Mouse (Mus musculus) thymus, postnatal 25 days (tissue): Measurements from ENCODE around the gene Taf5l.
A peak's percentile ranks its signal among the peaks of the same experiment; 100 is the strongest.
"Not testable (repeated sequence)": the region's sequence is repeated elsewhere in the genome, so short reads cannot be mapped to it uniquely, and the experiment has no call there.

Experiments used
- DNase-seq: peaks from one replicate; pipeline ENCODE4 v3.0.0; 2022

The Taf5l gene

DNA sequence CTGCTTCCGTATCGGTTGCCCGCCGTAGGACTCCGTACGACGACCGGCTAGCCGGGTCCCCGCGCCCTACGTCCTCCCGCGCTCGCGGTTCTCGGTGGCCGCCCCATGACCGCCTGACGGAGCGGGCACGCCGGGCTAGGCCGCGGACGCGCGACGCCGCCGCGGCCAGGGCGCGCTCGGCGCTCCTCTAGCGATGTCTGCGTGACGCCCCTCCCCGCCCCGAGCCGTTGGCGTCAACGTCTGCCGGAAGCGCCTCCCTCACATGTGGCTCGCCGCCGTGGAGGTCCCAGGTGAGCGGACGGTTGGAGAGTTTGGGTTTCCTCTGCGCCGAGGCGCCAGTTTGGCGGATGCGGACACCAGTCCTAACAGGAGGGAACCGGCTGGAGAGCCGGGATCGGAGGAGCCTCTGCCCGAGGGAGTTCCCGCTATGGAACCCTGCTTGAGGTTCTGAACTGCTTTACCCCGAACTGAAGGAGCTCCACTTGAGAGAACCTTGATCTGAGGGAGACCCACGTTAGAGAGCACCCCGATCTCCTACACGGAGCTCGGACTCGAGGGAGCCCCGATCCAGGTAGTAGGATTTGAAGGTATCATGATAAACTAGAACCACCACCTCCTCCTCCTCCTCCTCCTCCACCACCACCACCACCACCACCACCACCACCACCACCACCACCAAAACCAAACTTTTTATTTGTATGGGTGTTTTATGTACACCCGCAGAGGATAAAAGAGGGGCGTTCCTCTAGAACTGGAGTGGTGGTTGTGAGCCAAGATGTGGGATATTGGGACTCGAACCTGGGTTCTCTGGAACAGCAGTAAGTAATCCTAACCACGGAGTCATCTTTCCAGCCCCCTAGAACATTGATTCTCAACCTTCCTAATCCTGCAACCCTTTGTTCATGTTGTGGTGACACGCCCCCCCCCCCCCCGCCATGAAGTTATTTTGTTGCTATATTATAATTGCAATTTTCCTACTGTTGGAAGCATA is at the start of gene Taf5l, which contains the start of gene Urb2:
Gene Taf5l (minus strand): TSS at position 161 of the 991 bp plus-strand sequence.
Gene Urb2 (plus strand): TSS at position 272 of the 991 bp plus-strand sequence.
- DNase-seq, result peak; percentile 97

DNA sequence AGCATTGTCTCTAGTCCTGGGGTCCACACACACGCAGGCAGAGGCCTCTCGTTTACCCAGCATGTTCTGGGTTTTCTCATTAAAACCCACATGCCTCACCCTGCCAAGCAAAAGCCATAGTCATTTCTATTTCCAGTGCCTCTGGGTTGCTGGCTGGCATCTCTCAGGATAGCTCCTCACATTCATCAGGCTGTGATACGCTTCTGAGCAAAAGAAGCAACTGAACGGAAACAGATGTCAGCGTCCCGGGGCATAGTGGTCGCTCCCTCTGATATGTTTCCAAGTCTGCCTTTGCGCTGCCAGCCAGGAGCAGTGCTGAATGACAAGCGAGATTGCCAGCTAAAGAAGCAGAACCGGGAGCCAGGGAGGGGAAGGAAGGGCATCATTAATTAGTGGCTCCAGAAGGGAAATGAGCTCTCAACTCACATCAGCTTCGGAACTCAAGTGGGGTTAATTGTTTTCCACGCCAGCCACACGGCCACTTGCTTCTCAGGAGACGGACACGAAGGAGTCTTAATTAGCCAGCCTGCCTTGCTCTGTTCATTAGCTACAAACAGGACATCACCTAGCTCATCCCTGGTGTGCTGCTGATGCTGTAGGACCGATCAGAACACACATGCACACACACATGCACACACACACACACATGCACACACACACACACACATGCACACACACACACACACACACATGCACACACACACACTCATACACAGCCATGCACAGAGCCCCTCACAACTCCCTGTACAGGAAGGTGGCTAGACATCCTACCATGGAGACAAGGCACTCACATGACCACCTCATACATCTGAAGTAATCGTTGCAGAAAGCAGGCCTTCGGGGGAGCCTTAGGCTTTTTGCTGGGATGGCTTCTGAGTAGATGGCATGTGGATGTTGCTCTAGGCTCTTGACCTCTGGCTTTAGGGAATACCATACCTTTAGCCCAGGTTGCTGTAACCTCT is 49.4 kb upstream of the Taf5l start:
- peak; percentile 52 for DNase-seq

DNA sequence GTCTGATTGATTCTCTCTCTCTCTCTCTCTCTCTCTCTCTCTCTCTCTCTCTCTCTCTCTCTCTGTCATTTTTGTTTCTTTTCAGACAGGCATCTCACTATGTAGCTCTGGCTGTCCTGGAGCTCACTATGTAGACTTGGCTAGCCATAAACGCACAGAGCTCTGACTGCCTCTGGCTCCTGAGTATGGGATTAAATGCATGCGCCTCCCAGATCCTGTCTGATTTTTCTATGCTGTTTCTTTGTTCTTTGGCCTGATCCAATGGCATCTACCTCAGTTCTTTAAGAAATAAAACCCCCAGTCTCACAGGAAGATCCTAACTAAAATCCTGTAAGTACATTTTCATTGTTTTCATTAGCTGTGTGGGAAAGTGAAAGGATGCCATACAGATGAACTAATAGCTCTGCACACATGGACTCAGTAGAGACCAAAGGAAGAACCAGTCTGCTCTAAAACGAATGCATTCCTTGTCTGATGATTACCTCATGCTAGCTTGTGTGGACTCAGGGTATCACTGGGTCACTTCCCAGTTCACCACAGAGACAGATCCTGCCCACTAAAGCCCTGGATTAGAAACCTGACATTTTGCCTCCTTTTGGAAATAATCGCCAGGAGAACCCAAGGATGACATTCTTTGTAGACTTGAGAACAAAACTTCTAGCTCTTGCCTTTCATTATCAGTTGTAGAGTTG is 46.0 kb upstream of the Taf5l start:
- no peak for DNase-seq

DNA sequence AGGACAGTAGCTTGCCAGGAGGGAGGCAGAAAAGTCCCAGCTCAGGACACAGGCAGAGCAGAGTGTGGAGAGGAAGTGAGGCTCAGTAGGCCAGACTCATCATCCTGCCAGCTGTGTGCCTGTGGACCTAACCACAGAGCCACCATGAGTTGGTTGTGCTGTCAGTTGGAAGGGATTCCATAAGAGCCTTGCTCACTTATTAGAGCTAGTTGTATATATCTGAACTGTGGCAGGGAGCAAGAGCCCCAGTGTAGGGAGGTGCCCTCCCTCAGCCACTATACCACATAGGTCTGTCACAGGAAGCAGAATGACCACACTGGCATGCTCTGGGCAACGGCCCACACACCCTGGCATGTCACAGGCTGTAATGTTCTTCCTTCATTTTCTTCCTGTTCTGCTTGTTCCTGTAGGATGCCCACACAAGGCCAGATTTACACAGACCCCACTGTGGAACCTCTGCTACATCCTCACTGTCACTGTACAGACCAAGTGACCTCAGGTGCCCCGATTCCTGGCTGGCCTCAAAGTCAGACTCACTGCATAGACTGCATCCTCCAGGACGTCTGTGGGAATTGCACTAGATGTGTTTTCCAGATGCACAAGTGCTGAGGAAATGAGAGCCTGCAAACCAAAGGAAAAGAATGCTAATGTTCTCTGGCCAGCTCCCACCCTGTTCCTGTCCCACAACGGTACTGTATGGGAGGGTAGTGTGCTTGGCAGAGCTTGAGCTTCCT is 45.3 kb upstream of the Taf5l start:
- DNase-seq, result peak; percentile 58

DNA sequence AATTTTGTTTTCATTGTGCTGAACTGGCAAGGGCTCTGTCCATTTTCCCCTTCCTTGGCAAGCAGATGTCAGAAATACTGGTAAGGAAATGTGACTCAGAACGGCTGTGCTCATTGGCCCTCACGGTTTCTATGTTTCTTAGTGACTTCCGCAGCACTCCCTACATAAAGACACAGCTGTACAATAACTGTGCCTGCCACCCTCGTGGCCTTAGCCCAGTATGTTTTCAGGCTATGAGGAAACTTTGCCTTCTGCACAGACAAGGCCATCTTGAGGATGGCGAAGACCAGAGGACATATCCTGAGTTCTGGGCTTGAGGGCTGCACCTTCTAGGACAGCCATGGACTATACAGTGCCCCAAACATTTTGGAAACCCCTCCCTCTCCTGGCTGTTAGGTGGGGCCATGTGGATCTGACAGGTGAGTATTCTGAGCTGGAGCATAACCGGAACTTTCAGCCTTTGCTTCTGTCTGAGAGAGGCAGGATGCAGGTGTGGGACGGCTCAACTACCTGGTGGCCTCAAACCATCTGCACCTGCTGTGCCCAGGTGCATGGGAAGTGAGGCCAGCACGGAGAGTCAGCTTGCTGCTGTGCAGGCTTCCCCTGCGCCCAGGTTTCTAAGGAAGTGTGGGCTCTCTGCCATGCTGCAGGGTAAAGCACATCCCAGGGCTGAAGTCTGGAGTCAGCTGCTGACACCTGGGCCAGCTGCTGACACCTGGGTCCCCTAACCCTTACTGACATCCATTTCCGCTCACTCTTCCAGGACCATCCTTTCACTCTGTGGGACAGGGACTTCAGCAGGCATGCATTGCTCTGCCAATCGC is 35.8 kb upstream of the Taf5l start:
- peak; percentile 77 for DNase-seq

DNA sequence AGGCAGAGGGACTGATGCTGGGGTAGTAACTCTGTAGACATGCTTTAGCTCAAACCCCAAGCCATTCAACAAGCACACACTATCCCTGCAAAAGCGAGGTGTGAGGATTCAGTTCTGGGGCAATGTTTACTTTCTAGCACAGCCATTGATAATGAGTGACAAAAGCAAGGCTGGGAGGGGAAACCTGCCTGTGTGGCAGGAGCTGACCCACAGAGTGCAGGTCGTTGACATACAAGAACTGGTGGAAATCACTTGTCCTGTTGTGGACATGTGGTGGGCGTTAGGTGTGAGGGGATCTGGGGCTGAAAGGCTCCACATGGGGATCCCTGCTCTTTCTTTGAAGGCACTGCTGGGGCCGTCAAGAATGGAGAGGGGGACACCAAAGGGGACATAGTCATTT is 31.4 kb upstream of the Taf5l start:
- no peak for DNase-seq

DNA sequence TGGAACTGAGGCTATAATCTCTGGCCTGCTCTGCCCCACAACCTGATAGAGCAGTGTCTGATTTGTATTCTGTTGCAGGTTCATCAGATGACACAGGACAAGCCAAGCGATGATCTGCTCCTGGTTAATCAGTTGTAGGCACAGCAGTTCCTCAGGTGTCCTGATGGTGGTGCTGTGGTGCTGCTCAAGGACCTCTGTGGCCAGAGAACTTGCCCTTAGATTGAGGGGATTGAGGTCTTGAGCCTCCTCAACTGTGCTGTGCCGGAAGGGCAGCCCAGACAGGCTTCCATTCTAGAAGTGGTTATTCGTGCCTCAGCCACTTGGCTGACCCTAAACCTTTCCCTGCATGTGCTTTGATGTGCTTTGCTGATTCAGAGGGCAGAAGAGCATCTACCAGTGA is 30.9 kb upstream of the Taf5l start:
- peak; percentile 83 for DNase-seq

DNA sequence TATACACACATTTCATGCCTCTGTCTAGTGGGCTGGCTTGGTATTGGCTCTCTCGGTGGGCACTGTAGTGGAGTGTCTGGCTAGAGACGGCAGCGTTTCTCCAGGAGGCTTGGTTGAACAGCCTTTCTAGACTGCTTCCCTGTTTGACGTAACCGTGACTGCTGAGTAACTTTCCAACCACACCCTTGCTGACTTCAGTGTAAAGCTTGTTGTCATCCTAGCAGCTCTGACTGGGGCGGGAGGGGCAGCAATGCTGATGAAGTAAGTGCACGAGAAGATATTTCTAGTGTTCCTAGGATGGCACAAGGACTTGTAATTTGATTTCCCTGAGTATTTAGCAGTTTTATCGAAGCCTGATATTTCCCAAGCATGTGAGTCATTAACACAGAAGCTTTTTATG is 24.7 kb upstream of the Taf5l start:
- no peak for DNase-seq

DNA sequence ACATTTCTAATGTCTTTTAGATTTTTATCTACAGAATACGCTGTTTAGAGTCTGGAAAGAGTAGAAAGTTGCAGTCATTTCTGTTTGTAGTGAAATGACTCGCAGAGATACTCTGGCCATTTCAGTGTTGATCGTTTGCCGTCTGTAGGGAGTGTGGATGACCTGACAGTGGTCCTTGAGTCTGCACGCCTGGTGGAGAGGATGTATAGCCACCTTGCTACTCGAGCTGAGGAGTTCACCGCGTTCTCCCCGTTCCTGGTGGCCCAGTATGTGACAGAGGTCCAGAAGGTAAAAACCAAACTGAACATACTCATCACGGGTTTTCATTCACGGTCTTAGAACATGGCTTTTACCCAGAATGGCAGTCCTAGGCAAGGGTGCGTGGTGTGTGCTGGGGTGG is 23.7 kb upstream of the Taf5l start:
- no peak for DNase-seq

DNA sequence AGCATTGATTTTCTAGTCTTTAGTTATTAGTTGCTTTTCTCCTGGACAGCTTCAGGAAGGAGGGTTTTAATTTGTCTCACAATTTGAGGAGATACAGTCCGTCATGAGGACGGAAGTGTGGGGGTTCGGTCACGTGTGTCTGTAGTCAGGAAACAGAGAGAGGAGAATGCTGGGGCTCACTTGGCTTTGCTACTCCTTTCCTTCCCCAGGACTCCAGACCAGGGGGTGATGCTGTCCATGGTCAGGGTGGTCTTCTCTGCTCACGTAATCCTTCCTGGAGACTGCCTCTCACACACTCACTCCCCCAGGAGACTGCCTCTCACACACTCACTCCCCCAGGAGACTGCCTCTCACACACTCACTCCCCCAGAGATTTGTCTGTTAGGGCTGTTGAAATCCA is 23.2 kb upstream of the Taf5l start:
- DNase-seq, result no peak

DNA sequence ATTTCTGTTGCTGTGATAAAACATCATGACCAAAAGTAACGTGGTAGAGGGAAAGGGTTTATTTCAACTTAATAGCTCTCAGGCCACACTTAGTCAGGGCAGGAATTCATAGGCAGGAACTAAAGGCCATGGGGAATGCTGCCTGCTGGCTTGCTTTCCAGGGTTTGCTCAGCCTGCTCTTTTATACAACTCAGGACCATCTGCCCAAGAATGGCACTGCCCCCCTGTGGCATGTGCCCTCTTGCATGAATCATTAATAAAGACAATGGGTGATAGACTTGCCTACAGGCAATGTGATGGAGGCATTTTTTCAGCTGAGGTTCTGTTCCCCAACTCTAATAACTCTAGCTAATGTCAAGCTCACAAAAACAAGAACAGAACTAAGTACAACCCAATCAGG is 21.0 kb upstream of the Taf5l start:
- DNase-seq, result no peak

DNA sequence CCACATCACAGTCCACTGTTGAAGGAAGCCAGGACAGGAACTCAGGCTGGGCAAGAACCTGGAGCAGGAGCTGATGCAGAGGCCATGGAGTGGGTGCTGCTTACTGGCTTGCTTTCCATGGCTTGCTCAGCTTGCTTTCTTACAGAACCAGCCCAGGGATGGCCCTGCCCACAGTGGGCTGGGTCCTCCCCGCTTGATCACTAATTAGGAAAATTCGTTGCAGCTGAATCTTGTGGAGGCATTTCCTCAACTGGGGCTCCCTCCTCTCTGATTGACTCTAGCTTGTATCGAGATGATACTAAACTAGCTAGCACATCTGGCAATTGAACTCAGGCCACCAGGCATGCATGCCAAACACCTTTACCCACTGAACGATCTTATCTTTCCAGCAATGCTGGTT is 18.2 kb upstream of the Taf5l start:
- DNase-seq, result no peak

DNA sequence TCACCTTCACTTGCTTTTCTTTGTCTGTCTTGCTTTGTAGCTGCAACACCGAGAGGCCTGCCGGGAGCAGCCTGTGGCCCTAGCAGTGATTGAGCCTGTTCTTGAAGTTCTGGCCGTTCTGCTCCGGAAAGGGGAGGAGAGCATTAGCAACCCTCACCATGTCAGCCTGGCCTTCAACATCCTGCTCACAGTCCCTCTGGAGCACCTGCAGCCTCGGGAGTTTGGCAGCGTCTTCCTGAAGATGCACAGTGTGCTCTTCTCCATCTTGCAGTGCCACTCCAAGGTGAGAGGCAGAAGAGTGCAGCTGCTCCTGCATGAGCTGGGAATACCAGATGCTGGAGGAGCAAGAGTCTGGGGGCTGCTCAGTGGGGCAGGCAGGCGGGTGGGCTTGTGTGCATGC is 16.9 kb upstream of the Taf5l start:
- DNase-seq, result no peak

DNA sequence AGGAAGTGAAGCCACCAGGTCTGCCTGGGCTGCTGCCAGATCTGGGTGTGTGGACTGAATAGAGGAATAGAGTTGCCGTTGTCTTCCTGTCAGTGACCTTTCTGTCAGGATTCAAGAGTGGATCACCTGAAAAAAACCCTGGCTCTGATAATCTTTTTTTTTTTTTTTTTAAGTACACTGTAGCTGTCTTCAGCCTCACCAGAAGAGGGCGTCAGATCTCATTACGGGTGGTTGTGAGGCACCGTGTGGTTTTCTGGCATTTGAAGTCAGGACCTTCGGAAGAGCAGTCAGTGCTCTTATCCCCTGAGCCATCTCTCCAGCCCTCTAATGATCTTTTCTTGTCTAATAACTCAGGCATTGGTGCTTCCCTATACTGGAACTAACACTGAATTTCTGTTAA is 12.2 kb upstream of the Taf5l start:
- DNase-seq, result no peak

DNA sequence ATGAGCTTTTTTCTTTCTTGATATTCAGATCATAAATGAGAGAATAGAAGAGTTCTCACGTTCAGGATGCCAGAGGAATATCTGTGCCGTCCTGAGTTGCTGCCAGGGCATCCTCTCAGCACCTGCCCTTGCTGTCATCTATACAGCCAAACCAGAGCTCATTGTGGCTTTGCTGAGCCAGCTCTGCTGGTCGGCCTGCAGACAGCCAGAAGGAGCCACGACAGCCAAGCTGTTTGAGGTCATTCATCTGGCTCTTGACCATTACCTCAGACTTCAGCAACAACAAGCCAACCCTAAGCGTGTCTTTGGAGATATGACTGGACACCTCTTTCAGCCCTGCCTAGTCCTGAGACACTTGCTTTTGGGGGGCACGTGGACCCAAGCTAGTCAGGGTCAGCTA is 6.6 kb upstream of the Taf5l start:
- no peak for DNase-seq

DNA sequence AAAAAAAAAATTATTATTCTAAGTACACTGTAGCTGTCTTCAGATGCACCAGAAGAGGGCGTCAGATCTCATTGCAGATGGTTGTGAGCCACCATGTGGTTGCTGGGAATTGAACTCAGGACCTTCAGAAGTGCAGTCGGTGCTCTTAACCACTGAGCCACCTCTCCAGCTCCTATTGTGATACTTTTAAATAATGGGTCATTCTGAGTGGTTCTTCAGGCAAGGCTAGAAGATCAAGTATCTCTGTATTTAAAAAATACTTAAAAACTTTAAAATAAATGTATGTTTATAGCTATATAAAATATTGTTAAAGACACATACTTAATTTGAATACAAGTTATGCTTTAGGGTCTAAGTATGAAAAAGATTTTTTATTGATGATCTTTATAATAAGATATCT is 5.1 kb upstream of the Taf5l start:
- DNase-seq, result not testable (repeated sequence)

DNA sequence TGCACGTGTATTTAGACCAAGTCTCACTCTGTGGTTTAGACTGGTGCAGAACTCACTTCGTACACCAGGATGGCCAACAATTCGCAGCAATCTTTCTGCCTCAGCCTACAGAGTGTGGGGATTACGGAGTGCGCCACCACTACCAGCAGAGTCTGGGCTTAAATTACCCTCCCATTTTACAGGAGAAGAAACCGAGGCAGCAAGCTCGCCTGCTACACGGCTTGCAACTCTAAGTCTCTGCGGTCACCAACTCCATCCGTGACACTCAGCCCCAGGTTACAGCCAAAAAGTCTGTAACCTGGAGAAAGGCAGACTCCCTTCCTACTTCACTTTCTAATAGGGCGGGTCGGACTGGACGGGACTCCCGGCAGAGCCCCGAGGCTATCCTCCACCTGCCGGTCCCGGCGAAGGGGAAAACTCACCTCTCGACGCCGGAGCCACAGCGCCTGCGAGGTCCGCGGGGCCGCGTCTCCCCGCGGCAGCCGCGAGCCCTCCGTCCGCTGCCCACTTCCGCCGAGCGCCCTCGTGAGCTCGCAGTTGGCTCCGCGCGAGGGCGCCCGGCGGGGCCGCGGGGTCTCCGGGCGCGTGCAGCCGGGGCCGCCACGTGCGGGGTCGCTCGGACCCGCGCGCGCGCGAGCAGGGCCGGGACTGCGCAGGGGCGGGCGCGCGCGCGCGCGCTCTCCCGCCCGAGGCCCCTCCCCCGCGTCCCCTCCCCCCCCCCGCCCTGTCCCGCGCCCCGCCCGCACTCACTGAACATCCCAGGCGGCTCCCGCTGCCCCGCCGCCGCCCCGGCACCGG is 559 bp downstream of the Taf5l start:
- peak; percentile 71 for DNase-seq

DNA sequence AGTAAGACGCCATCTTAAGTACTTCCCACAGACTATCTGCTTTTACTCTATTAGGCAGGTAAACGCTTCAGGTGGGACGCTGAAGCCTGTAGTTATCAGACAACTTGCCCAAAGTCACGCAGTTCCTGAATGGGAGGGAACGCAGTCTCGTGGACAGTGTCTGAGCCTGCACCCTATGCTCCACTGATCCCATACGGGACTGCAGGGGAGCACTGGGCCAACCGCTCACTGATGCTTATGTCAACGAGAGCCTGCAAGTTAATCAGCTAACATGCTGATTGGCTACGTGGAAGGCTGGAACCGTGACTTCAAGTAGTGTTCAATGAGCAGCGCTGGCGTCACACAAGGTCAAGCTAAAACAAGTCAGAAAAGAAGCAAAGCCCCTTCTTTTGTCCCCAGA is 1.4 kb downstream of the Taf5l start:
- DNase-seq, result peak; percentile 17

DNA sequence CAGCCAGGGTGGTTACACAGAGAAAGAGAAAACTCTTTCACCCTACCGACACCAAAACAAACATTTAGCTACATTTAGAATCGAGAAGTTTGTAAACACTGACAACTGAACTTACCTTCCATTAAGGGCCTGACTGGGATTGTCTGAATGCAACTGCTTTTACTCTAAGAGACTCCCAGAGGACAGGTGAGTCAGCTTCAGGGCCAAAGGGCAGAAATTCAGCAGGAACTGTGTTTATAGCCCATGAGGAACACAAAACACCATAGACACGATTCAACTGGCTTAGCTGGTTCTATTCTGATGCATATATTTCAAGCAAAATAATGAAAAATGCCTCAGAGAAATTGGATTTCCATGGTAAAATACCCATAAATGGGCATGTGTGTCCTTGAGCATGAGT is 6.4 kb downstream of the Taf5l start:
- DNase-seq, result no peak

DNA sequence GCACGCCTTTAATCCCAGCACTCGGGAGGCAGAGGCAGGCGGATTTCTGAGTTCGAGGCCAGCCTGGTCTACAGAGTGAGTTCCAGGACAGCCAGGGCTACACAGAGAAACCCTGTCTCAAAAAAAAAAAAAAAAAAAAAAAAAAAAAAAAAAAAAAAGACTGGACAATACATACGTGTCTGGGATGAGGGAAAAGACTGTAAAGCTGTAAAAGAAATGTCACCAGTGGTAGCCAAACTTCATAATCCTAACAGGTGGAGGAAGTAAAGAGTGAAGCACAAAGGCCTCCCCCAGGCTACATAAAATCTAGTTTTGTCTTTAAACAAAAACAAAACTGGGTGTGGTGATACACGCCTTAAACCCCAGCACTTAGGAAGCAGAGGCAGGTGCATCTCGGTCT is 6.9 kb downstream of the Taf5l start:
- not testable (repeated sequence) for DNase-seq
